Comparison of ENCODE assay signal across 27 mouse cellular contexts in the genomic region with DNA sequence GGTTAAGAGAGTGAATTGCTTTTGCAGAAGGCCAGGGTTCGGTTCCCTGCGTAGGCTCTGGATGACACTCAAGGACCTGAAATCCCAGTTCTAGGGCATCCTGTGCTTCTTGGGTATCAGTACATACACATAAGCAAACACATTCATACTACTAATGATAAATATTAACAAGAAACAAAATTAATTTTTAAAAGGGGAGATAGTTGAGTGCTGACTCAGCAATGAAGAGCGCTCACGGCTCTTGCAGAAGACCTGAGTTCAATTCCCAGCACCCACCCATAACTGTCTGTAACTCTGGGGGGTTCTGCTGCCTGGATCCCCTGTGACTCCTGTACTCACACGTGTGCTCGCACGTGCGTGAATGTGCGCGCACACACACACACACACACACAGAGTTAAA. TPM values are rescaled to one million over a fixed set of nuclear protein-coding genes. Genes with fewer than 3 reads are reported as not detected.
"Had no signal": no experiment of that assay in that cellular context is flagged by ENCODE, and none has a peak within 500 bp of the region (broad histone marks: within the 10 kb centered on the region; RNA-seq: fewer than 3 reads in every experiment).

No protein-coding gene starts in this region.

- H3K27ac ChIP-seq: gastrocnemius, adult 2 months; heart, embryonic 10.5 days; hindbrain, embryonic 10.5 days; hindbrain, embryonic 12.5 days; hindbrain, embryonic 14.5 days; kidney, embryonic 15.5 days; kidney, postnatal 0 days; limb, embryonic 13.5 days; limb, embryonic 15.5 days; liver, embryonic 12.5 days; liver, embryonic 14.5 days had no signal

- H3K9ac ChIP-seq: heart, embryonic 12.5 days; hindbrain, embryonic 12.5 days; hindbrain, embryonic 14.5 days; kidney, embryonic 15.5 days; limb, embryonic 13.5 days; limb, embryonic 15.5 days; liver, embryonic 12.5 days; liver, embryonic 14.5 days had no signal

- DNase-seq: gastrocnemius, adult 2 months; gastrocnemius, postnatal 10 days; gastrocnemius, postnatal 25 days; heart, adult 18-20 months; heart, postnatal 10 days; heart, postnatal 4 days; kidney, adult 2 months; kidney, adult 9 months; kidney, postnatal 14 days; kidney, postnatal 36 days; layer of hippocampus, adult 9-11 months; layer of hippocampus, postnatal 36 days; left cerebral cortex, postnatal 4 days had no signal

- H3K9me3 ChIP-seq: heart, embryonic 10.5 days; heart, embryonic 12.5 days; hindbrain, embryonic 10.5 days; hindbrain, embryonic 12.5 days; kidney, embryonic 15.5 days; limb, embryonic 13.5 days; limb, embryonic 15.5 days; liver, embryonic 12.5 days had no signal

- H3K4me3 ChIP-seq: gastrocnemius, adult 2 months; heart, embryonic 10.5 days; heart, embryonic 12.5 days; hindbrain, embryonic 10.5 days; hindbrain, embryonic 12.5 days; kidney, embryonic 15.5 days; limb, embryonic 13.5 days; limb, embryonic 15.5 days; liver, embryonic 12.5 days had no signal

- H3K36me3 ChIP-seq: heart, embryonic 12.5 days; limb, embryonic 15.5 days had no signal

- H3K4me2 ChIP-seq: heart, embryonic 12.5 days; hindbrain, embryonic 12.5 days; hindbrain, embryonic 14.5 days; kidney, embryonic 15.5 days; limb, embryonic 13.5 days; limb, embryonic 15.5 days; liver, embryonic 12.5 days had no signal

RNA-seq across cellular contexts. Expression of gene Cygb, which starts 35.5 kb away (rescaled TPM):
- total RNA-seq: granulocyte monocyte progenitor cell, adult 5-6 weeks had no signal

RNA-seq across cellular contexts. Expression of gene Prcd, which starts 36.3 kb away (rescaled TPM):
- total RNA-seq: granulocyte monocyte progenitor cell, adult 5-6 weeks; liver, adult 2 months had no signal
- polyA plus RNA-seq: heart, embryonic 12.5 days; inflammation-experienced regulatory T-cells, adult 6 months; liver, adult 2 months had no signal
